Mouse (Mus musculus) olfactory bulb, adult 2 months (tissue): ENCODE measurements around the gene Zfp941.

Source experiments
- CTCF ChIP-seq: fragments of 200-500 bp; IDR thresholded peaks from 2 replicates; pipeline ENCODE4 v1.5.1; 2012; ENCODE audit warnings: low read depth, mild to moderate bottlenecking, low read length, moderate library complexity; ENCODE audit not compliant: insufficient read depth
- POLR2A ChIP-seq: fragments of 200-500 bp; IDR thresholded peaks from 2 replicates; pipeline ENCODE4 v1.6.1; 2012; ENCODE audit warnings: mild to moderate bottlenecking, low read depth, low read length, moderate library complexity; ENCODE audit not compliant: insufficient read depth

DNA sequence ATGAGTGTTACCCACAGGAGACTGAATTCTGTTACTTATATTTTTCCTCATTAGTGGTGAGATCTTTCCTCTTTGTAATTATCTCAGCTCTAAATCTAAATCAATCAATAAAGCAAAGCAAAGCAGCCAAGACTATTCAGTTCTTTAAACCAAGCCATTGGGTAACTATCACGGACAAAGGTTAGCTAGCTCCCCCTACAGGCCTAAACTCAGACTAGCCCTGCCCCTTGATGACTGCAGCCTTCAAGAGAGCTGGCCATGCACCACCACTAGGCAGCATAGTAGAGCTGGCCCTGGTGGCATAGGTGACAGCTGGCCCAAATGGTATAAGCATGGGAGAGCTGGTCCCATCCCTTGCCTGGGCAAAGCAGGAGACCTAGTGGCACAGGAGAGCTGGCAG is 16.3 kb downstream of the Zfp941 start:
- TF ChIP-seq POLR2A (no peak), CTCF (peak; percentile 30; the same call in 1 of the 2 replicates)
